Mouse (Mus musculus): Measurements from ENCODE around the gene Ott.
"Not testable (repeated sequence)": the region's sequence is repeated elsewhere in the genome, so short reads cannot be mapped to it uniquely, and the experiment has no call there.

Ott gene

GRCm38 (mm10) chrX:149073982-149074381 is at the start of gene Ott:
TSS of gene Ott (plus strand) at chrX:149074282.
- not testable (repeated sequence) for DNase-seq (ENCODE audit: low spot score)
